Mouse (Mus musculus) MEL (cell line): ENCODE results near the gene Prdm11. TPM values are rescaled to one million over a fixed set of nuclear protein-coding genes. Genes with fewer than 3 reads are reported as not detected.

Source experiments
- DNase-seq: peaks from one replicate; pipeline ENCODE4 v3.0.0; 2011; ENCODE audit warnings: low read depth, low spot score
- H3K27ac ChIP-seq: 2 replicates; pipeline ENCODE4 v1.5.1; 2012; ENCODE audit warnings: low read depth, mild to moderate bottlenecking, control low read depth, low read length, moderate library complexity; ENCODE audit not compliant: control insufficient read depth
- H3K27me3 ChIP-seq, 2 experiments: fragments of 150-350 bp in 1 of 2; sonication (generic) in 1 of 2; 2 replicates each; pipeline ENCODE4 v1.6.1; 2012; ENCODE audit warnings: low read length in 2 of 2, mild to moderate bottlenecking in 2 of 2, improper control_type of control experiment in 1 of 2, moderate library complexity in 1 of 2; ENCODE audit not compliant: insufficient read depth in 2 of 2, control insufficient read depth in 1 of 2
- H3K36me3 ChIP-seq, 2 experiments: 2 replicates each; pipeline ENCODE4 v1.6.1; 2012 to 2014; ENCODE audit warnings: low read length in 2 of 2, improper control_type of control experiment in 1 of 2, inconsistent platforms in 1 of 2, mild to moderate bottlenecking in 1 of 2; ENCODE audit not compliant: insufficient read depth in 2 of 2, control insufficient read depth in 1 of 2
- H3K4me1 ChIP-seq, 2 experiments: fragments of 150-350 bp in 1 of 2; sonication (generic) in 1 of 2; 2 replicates each; pipeline ENCODE4 v1.6.1; 2012; ENCODE audit warnings: low read length in 2 of 2, improper control_type of control experiment in 1 of 2, mild to moderate bottlenecking in 1 of 2; ENCODE audit not compliant: insufficient read depth in 2 of 2, control insufficient read depth in 1 of 2
- H3K4me3 ChIP-seq, 2 experiments: fragments of 150-350 bp in 1 of 2; sonication (generic) in 1 of 2; 2 replicates each; pipeline ENCODE4 v1.5.1; 2012; ENCODE audit warnings: low read depth in 2 of 2, low read length in 2 of 2, mild to moderate bottlenecking in 2 of 2, moderate library complexity in 2 of 2, control low read depth in 1 of 2, improper control_type of control experiment in 1 of 2; ENCODE audit not compliant: control insufficient read depth in 1 of 2, insufficient read depth in 1 of 2
- H3K79me2 ChIP-seq: 2 replicates; pipeline ENCODE4 v1.6.1; 2012; ENCODE audit warnings: mild to moderate bottlenecking, low read length, moderate library complexity; ENCODE audit not compliant: control insufficient read depth, poor library complexity, insufficient read depth
- H3K9ac ChIP-seq: 2 replicates; pipeline ENCODE4 v1.6.1; 2012; ENCODE audit warnings: low read depth, mild to moderate bottlenecking, control low read depth, low read length, moderate library complexity; ENCODE audit not compliant: control insufficient read depth, poor library complexity, severe bottlenecking
- H3K9me3 ChIP-seq: fragments of 150-350 bp; sonication (generic); replicated peaks from 2 replicates; pipeline ENCODE4 v1.6.1; 2012; ENCODE audit warnings: mild to moderate bottlenecking, low read length, improper control_type of control experiment, moderate library complexity; ENCODE audit not compliant: insufficient read depth
- BHLHE40 ChIP-seq: IDR thresholded peaks from 2 replicates; pipeline ENCODE4 v1.6.1; 2012; ENCODE audit warnings: low read depth, mild to moderate bottlenecking, inconsistent platforms, low read length, improper control_type of control experiment, borderline replicate concordance
- CHD1 ChIP-seq: IDR thresholded peaks from 2 replicates; pipeline ENCODE4 v1.6.1; 2012; ENCODE audit warnings: low read depth, mild to moderate bottlenecking, inconsistent platforms, low read length, improper control_type of control experiment
- GABPA ChIP-seq: IDR thresholded peaks from 2 replicates; pipeline ENCODE4 v1.6.1; 2012; ENCODE audit warnings: low read depth, mild to moderate bottlenecking, inconsistent platforms, low read length, improper control_type of control experiment, moderate library complexity
- GATA1 ChIP-seq: IDR thresholded peaks from 2 replicates; pipeline ENCODE4 v1.6.1; 2011; ENCODE audit warnings: low read depth, low read length, improper control_type of control experiment
- HCFC1 ChIP-seq: IDR thresholded peaks from 2 replicates; pipeline ENCODE4 v1.6.1; 2012; ENCODE audit warnings: low read depth, mild to moderate bottlenecking, inconsistent platforms, low read length, improper control_type of control experiment, moderate library complexity
- JUND ChIP-seq: IDR thresholded peaks from 2 replicates; pipeline ENCODE4 v1.6.1; 2011; ENCODE audit warnings: low read depth, mild to moderate bottlenecking, improper control_type of control experiment, low read length
- MAFK ChIP-seq: IDR thresholded peaks from 2 replicates; pipeline ENCODE4 v1.6.1; 2011; ENCODE audit warnings: low read depth, mild to moderate bottlenecking, low read length, improper control_type of control experiment, borderline replicate concordance
- MAX ChIP-seq: IDR thresholded peaks from 2 replicates; pipeline ENCODE4 v1.6.1; 2011; ENCODE audit warnings: low read length, improper control_type of control experiment
- MEF2A ChIP-seq: IDR thresholded peaks from 2 replicates; pipeline ENCODE4 v1.6.1; 2014; ENCODE audit warnings: low read depth, mild to moderate bottlenecking, inconsistent platforms, low read length, improper control_type of control experiment; ENCODE audit not compliant: poor library complexity, insufficient replicate concordance, severe bottlenecking; ENCODE audit errors: extremely low read depth
- NELFE ChIP-seq: IDR thresholded peaks from 2 replicates; pipeline ENCODE4 v1.6.1; 2011; ENCODE audit warnings: low read depth, low read length, improper control_type of control experiment
- NRF1 ChIP-seq: IDR thresholded peaks from 2 replicates; pipeline ENCODE4 v1.6.1; 2014; ENCODE audit warnings: low read depth, mild to moderate bottlenecking, inconsistent platforms, low read length, improper control_type of control experiment, moderate library complexity; ENCODE audit not compliant: poor library complexity, insufficient read depth, severe bottlenecking
- POLR2A ChIP-seq, 2 experiments: IDR thresholded peaks; 2 replicates each; pipeline ENCODE4 v1.6.1; 2011 to 2012; ENCODE audit warnings: low read length in 2 of 2, mild to moderate bottlenecking in 2 of 2, control low read depth in 1 of 2, improper control_type of control experiment in 1 of 2, low read depth in 1 of 2, moderate library complexity in 1 of 2; ENCODE audit not compliant: control insufficient read depth in 1 of 2, insufficient read depth in 1 of 2, poor library complexity in 1 of 2
- POLR2AphosphoS5 ChIP-seq: IDR thresholded peaks from 2 replicates; pipeline ENCODE4 v1.6.1; 2012; ENCODE audit warnings: low read depth, borderline replicate concordance, mild to moderate bottlenecking, inconsistent platforms, low read length, moderate library complexity, mixed read lengths
- RAD21 ChIP-seq: IDR thresholded peaks from 2 replicates; pipeline ENCODE4 v1.6.1; 2011; ENCODE audit warnings: mild to moderate bottlenecking, low read depth, low read length, improper control_type of control experiment
- UBTF ChIP-seq: IDR thresholded peaks from 2 replicates; pipeline ENCODE4 v1.6.1; 2012; ENCODE audit warnings: low read depth, mild to moderate bottlenecking, inconsistent platforms, low read length, improper control_type of control experiment, moderate library complexity, borderline replicate concordance; ENCODE audit not compliant: insufficient read depth
- USF2 ChIP-seq, 2 experiments: IDR thresholded peaks; 2 replicates each; pipeline ENCODE4 v1.6.1; 2011 to 2012; ENCODE audit warnings: improper control_type of control experiment in 2 of 2, low read length in 2 of 2, borderline replicate concordance in 1 of 2, inconsistent platforms in 1 of 2, low read depth in 1 of 2, mild to moderate bottlenecking in 1 of 2; ENCODE audit not compliant: insufficient read depth in 1 of 2
- ZMIZ1 ChIP-seq: IDR thresholded peaks from 2 replicates; pipeline ENCODE4 v1.6.1; 2012; ENCODE audit warnings: low read depth, mild to moderate bottlenecking, inconsistent platforms, low read length, improper control_type of control experiment, moderate library complexity
- ZNF384 ChIP-seq: IDR thresholded peaks from 2 replicates; pipeline ENCODE4 v1.6.1; 2012; ENCODE audit warnings: low read depth, mild to moderate bottlenecking, inconsistent platforms, low read length, improper control_type of control experiment
- polyA plus RNA-seq, 2 experiments: library from polyadenylated mRNA; stranded (reverse) in 1 of 2; unstranded in 1 of 2; fragments of >175 nt in 1 of 2; fragments of >200 nt in 1 of 2; gene quantifications; 2 replicates each; pipeline versions ENCODE4 v1.2.1 to v1.2.4; 2012; ENCODE audit warnings: low replicate concordance in 2 of 2, low read depth in 1 of 2; ENCODE audit not compliant: insufficient read length in 2 of 2, insufficient read depth in 1 of 2, missing spikeins in 1 of 2
- total RNA-seq: library from RNA; depleted of rRNA; stranded (reverse); fragments of 300-350 nt; gene quantifications from 2 replicates; pipeline ENCODE4 v1.2.3, GENCODE M21; 2012

Gene Prdm11
- total and polyA plus RNA-seq, 3 experiments = 5.5 to 9.2 TPM; not detected in 1

- H3K27ac ChIP-seq = no peak overlapping the region
- H3K27me3 ChIP-seq = no peaks in the 10 kb centered on the region; a peak in 2 of 4 replicates
- TF ChIP-seq POLR2AphosphoS5 (no peak), HCFC1 (no peak), ZMIZ1 (no peak), USF2 (IDR thresholded peaks at IDR 0.05; ENCODE audit: borderline replicate concordance in 1 of 2, insufficient read depth in 1 of 2, low read depth in 1 of 2, low read length in 2 of 2) (no peak), MAX (no peak), RAD21 (no peak), MEF2A (no peak)
- no peak for DNase-seq
- no peaks in the 10 kb centered on the region; a peak in 1 of 4 replicates for H3K4me1 ChIP-seq
- no peak overlapping the region for H3K9ac ChIP-seq
- no peak overlapping the region for H3K4me3 ChIP-seq
- no peaks in the 10 kb centered on the region for H3K36me3 ChIP-seq
- no peaks in the 10 kb centered on the region for H3K9me3 ChIP-seq
- no peaks in the 10 kb centered on the region for H3K79me2 ChIP-seq
Measured at GRCm38 (mm10) chr2:92940963-92941362, 105.0 kb downstream of the Prdm11 start.

DNA sequence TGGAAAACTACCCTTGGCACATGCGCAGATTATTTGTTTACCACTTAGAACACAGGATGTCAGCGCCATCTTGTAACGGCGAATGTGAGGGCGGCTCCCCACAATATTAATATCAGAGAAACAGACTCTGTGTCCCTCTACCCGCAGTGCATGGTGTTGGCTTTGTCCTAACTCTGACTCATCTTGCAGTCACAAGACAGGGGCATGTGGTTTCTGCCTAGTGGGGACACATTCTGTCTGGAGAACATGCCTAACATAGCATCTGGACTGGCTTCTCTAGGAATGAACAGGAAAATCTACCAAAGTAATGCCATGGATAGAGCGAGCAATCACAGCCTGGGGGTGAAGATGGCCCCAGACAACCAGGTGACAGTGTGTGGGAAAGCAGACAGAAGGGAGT is 107.1 kb downstream of the Prdm11 start:
- no peaks in the 10 kb centered on the region; a peak in 1 of 4 replicates for H3K4me1 ChIP-seq
- TF ChIP-seq POLR2A (IDR thresholded peaks at IDR 0.05; ENCODE audit: control insufficient read depth in 1 of 2, insufficient read depth in 1 of 2, low read depth in 1 of 2, low read length in 2 of 2, poor library complexity in 1 of 2) (no peak), JUND (no peak), CHD1 (no peak), USF2 (IDR thresholded peaks at IDR 0.05; ENCODE audit: borderline replicate concordance in 1 of 2, insufficient read depth in 1 of 2, low read depth in 1 of 2, low read length in 2 of 2) (no peak), UBTF (no peak), HCFC1 (no peak), GATA1 (no peak), MAFK (no peak), BHLHE40 (no peak), ZNF384 (no peak), NELFE (no peak), MEF2A (no peak), NRF1 (no peak), GABPA (no peak)
- TF ChIP-seq, all 39 proteins: peak for 0
- H3K79me2 ChIP-seq = no peaks in the 10 kb centered on the region
- no peak overlapping the region for H3K9ac ChIP-seq
- DNase-seq = no peak
- no peaks in the 10 kb centered on the region for H3K36me3 ChIP-seq
- no peak overlapping the region for H3K4me3 ChIP-seq
- H3K27ac ChIP-seq = no peak overlapping the region
- H3K27me3 ChIP-seq = peaks cover 0 to 1% of the 10 kb centered on the region in 2 experiments; a peak in 2 of 4 replicates
- H3K9me3 ChIP-seq = no peaks in the 10 kb centered on the region
